Mouse (Mus musculus) lung, postnatal 0 days (tissue): ENCODE measurements at regions not wholly inside any gene's neighbourhood (a gene's known extent, or its start where the extent isn't known, plus 50 kb on each side); places are given as distances from the start of the nearest gene placed in this dataset.

Experiments
- CTCF ChIP-seq: IDR thresholded peaks from 2 replicates; pipeline ENCODE4 v1.5.1; 2016; ENCODE audit warnings: antibody characterized with exemption, mild to moderate bottlenecking
- EP300 ChIP-seq: IDR thresholded peaks from 2 replicates; pipeline ENCODE4 v1.6.1; 2016; ENCODE audit warnings: antibody characterized with exemption, mild to moderate bottlenecking, control low read depth

- TF ChIP-seq CTCF: no peak
- TF ChIP-seq EP300: no peak
Measured at GRCm38 (mm10) chr2:122944841-122945240, 179.8 kb downstream of the Sqor start.
